Comparison of ENCODE assay signal across 9 mouse cellular contexts in the genomic region with DNA sequence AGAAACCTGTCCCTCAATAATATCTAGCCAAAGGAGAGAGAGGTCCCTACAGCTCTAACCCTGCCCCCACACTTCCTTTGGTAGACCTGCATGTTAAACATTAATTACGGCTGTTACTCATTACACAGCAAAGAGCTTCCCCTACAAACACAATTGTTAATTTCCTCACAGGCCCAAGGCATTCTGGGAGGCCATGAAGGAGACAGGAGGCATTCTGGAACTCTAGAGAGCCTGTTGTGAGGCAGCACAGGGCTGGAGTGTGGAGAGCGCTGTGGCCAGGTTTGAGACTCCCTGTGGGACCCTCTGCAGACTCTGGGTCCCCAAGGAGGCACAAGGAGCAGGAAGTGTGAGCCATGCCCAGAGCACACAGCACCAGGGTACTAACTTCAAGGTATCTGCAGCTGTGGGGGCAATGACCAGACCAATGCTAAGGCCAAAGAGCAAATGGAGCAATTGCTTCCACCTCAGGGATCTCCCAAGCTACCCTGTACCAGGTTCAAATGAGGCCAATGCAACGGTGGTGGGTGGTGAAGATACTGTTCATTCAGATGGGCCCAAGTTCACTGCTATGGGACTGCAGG. TPM values are rescaled to one million over a fixed set of nuclear protein-coding genes. Genes with fewer than 3 reads are reported as not detected.
A peak's percentile ranks its signal among the peaks of the same experiment; 100 is the strongest.
DNase-seq lines count a peak whose midpoint lies in the region; ATAC-seq lines count a peak whose summit lies in the region.
"Had no signal": no experiment of that assay in that cellular context is flagged by ENCODE, and none has a peak within 500 bp of the region (broad histone marks: within the 10 kb centered on the region; RNA-seq: fewer than 3 reads in every experiment).

No protein-coding gene starts in this region.

- no peak for DNase-seq in heart, adult 8-10 months (ENCODE audit: low spot score)
- peak; percentile 52 for DNase-seq in embryonic facial prominence, embryonic 11.5 days (ENCODE audit: low spot score)
- peak; percentile 88 for DNase-seq in kidney, postnatal 14 days
- peak; percentile 49 for DNase-seq in lung, postnatal 25 days (ENCODE audit: low spot score)
- no peak for DNase-seq in cerebellum, adult 9-10 months
- DNase-seq in right cerebral cortex, postnatal 25 days, result no peak
- DNase-seq: adrenal gland, postnatal 25 days had no signal

- H3K9ac ChIP-seq in heart, embryonic 13.5 days, result 0 out of 2 replicates have a peak overlapping the region, but pooled peaks have one; percentile 12
- H3K9ac ChIP-seq in embryonic facial prominence, embryonic 11.5 days (replicated peaks; ENCODE audit: low read length), result 0 out of 2 replicates have a peak overlapping the region, but pooled peaks have one; percentile 6
- no peak overlapping the region for H3K9ac ChIP-seq in heart, embryonic 11.5 days (ENCODE audit: low read depth, low read length)

- 77% methylated on average over 3 of the region's 3 CpGs for WGBS in heart, embryonic 13.5 days
- 47% methylated on average over 3 of the region's 3 CpGs for WGBS in embryonic facial prominence, embryonic 11.5 days
- 77% methylated on average over 3 of the region's 3 CpGs for WGBS in heart, embryonic 11.5 days (ENCODE audit: insufficient replicate concordance)

- no peaks in the 10 kb centered on the region for H3K9me3 ChIP-seq in heart, embryonic 13.5 days
- no peaks in the 10 kb centered on the region for H3K9me3 ChIP-seq in embryonic facial prominence, embryonic 11.5 days (replicated peaks; ENCODE audit: control insufficient read depth, low read length)
- no peaks in the 10 kb centered on the region for H3K9me3 ChIP-seq in heart, embryonic 11.5 days (replicated peaks; ENCODE audit: control insufficient read depth, low read length)

- no peak overlapping the region for H3K27ac ChIP-seq in heart, embryonic 13.5 days (replicated peaks)
- H3K27ac ChIP-seq in embryonic facial prominence, embryonic 11.5 days (replicated peaks; ENCODE audit: low read depth, low read length), result peak overlapping the region; percentile 1; the same call in 1 of the 2 replicates
- no peak overlapping the region for H3K27ac ChIP-seq in heart, embryonic 11.5 days (ENCODE audit: low read depth, low read length)

- no peak overlapping the region for H3K4me3 ChIP-seq in heart, embryonic 13.5 days
- H3K4me3 ChIP-seq in embryonic facial prominence, embryonic 11.5 days (ENCODE audit: low read depth, low read length), result no peak overlapping the region
- no peak overlapping the region for H3K4me3 ChIP-seq in heart, embryonic 11.5 days (ENCODE audit: low read depth, low read length)

- H3K4me2 ChIP-seq in heart, embryonic 13.5 days, result no peak overlapping the region
- H3K4me2 ChIP-seq in embryonic facial prominence, embryonic 11.5 days (ENCODE audit: low read depth, low read length), result no peak overlapping the region
- H3K4me2 ChIP-seq in heart, embryonic 11.5 days, result no peak overlapping the region

- H3K4me1 ChIP-seq in heart, embryonic 13.5 days, result peaks cover 77% of the 10 kb centered on the region
- H3K4me1 ChIP-seq in embryonic facial prominence, embryonic 11.5 days (ENCODE audit: control insufficient read depth, insufficient read depth, low read length), result peaks cover 6% of the 10 kb centered on the region
- peaks cover 32% of the 10 kb centered on the region for H3K4me1 ChIP-seq in heart, embryonic 11.5 days (ENCODE audit: control insufficient read depth, insufficient read depth, low read length)

- peaks cover 5% of the 10 kb centered on the region for H3K27me3 ChIP-seq in heart, embryonic 13.5 days (replicated peaks)
- no peaks in the 10 kb centered on the region for H3K27me3 ChIP-seq in embryonic facial prominence, embryonic 11.5 days (ENCODE audit: control insufficient read depth, insufficient read depth, low read length)
- H3K27me3 ChIP-seq in heart, embryonic 11.5 days (ENCODE audit: control insufficient read depth, insufficient read depth, low read length), result peaks cover 2% of the 10 kb centered on the region; the same call in 1 of the 2 replicates

- no peak for ATAC-seq in heart, embryonic 13.5 days (ENCODE audit: extremely low read depth, insufficient number of reproducible peaks, low FRiP score, low TSS enrichment)
- no peak for ATAC-seq in embryonic facial prominence, embryonic 11.5 days (replicated peaks; ENCODE audit: insufficient number of reproducible peaks, low FRiP score, low TSS enrichment, low read depth)
- ATAC-seq in heart, embryonic 11.5 days (replicated peaks; ENCODE audit: insufficient number of reproducible peaks, low FRiP score, low TSS enrichment), result no peak

- peaks cover 36% of the 10 kb centered on the region for H3K36me3 ChIP-seq in heart, embryonic 13.5 days
- no peaks in the 10 kb centered on the region for H3K36me3 ChIP-seq in embryonic facial prominence, embryonic 11.5 days (replicated peaks; ENCODE audit: control insufficient read depth, insufficient read depth, low read depth, low read length)
- 0 out of 2 replicates have a peak, but pooled peaks cover 2% of the 10 kb centered on the region for H3K36me3 ChIP-seq in heart, embryonic 11.5 days (ENCODE audit: control insufficient read depth, insufficient read depth, low read length)

RNA-seq across cellular contexts. Expression of a gene that starts 44.8 kb away (rescaled TPM):
- polyA plus RNA-seq in heart, embryonic 13.5 days (2015; fragmentation: Nextera tagmentation; extraction: Ambion mirVana), result 59.0 and 64.6 TPM in 2 replicates
- total RNA-seq in heart, adult 8-10 months (2022), result 100 to 1,000 TPM in 1 of 4 experiments, 10 to 100 TPM in 3; 84.3 to 112 (median 96.3) TPM
- polyA plus RNA-seq in embryonic facial prominence, embryonic 11.5 days (2014; fragmentation: Nextera tagmentation; extraction: Ambion mirVana), result 72.1 and 78.6 TPM in 2 replicates
- polyA plus RNA-seq in heart, embryonic 11.5 days (2014; fragmentation: Nextera tagmentation; extraction: Ambion mirVana), result 60.7 and 73.4 TPM in 2 replicates

Comparison
In these comparisons a context has a peak if more than half of its experiments do, and no peak if none do; other contexts are left out.
1. DNase-seq: peak in embryonic facial prominence, embryonic 11.5 days (single experiment), kidney, postnatal 14 days (single experiment) and lung, postnatal 25 days (single experiment); none in heart, adult 8-10 months (single experiment), cerebellum, adult 9-10 months (single experiment) and right cerebral cortex, postnatal 25 days (single experiment).